Mouse (Mus musculus): ENCODE results near the gene St6galnac3. TPM values are rescaled to one million over a fixed set of nuclear protein-coding genes. Genes with fewer than 3 reads are reported as not detected.

Gene St6galnac3
- polyA plus RNA-seq, 1 experiment, result 8.4 TPM

DNA sequence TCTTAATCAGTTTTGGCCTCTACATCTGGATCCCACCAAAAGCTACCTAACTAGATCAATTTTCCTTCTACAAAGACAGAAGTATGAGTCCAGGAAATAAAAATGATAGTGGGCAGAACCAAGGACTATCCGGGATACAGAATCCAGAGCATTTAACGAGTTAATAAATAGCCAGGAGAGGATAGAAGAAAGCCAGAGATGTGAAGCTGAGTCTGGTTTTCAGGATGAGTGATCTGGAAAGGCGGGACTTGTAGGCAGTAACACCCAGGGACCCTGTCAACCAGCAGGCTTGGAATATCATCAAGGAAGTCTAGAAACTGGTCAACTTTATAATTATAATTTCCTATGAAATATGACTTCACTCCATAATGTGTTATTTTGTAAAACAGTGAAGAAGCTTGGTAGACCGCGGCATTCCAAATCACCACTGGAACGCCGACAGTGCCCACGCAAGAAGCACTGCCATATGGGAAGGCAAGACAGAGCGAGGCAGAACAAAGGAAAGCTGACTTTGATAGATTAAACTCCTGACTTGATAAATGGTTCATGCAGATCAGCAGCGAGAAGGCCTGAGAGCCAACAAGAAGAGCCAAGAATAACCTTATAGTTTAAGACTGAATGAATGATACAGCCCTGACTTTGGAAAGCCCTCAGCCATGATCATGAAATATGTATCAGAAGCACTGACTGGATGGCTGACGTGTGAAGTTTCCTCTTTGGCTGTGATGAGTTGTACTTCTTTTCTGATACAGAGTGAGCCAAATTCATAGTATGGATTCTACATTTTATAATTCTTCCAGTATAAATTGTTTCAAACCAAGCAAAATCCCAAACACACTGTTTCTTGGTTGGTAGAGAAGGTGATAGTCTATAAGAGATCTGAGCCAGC, 252.1 kb downstream of the St6galnac3 start:
- WGBS, result 82% methylated on average over 11 of the region's 11 CpGs
- Histone ChIP-seq H3K4me1 (ENCODE audit: control insufficient read depth, insufficient read depth, low read length) (no peaks in the 10 kb centered on the region), H3K4me3 (replicated peaks; ENCODE audit: extremely low read depth, low read depth, low read length) (no peak overlapping the region)
- no peak for DNase-seq
- TF ChIP-seq CTCF (IDR thresholded peaks at IDR 0.05; ENCODE audit: insufficient read depth, low read length) (no peak), POLR2A (IDR thresholded peaks at IDR 0.05; ENCODE audit: borderline replicate concordance, extremely low read depth, low read depth, low read length) (no peak)

DNA sequence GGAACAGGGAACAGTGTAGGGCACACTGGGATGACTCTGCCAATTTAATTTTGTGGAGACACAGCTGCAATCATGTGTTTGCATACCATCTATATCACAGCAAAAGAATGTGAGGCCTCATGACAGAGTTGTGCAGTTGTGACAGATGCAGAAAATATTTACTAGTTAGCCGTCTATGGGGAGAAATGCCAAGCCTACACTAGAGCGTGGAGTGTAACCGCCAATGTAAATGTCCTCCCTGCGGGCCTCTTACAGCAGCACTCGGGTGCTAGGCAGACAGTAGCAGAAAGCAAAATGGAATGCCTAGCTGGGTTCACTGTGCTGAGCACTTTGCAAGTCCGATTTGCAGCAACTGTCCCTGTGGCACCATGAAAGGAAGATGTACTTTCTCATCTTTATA, 261.1 kb downstream of the St6galnac3 start:
- no peaks in the 10 kb centered on the region for H3K4me1 ChIP-seq (ENCODE audit: control insufficient read depth, insufficient read depth, low read length)
- TF ChIP-seq CTCF (IDR thresholded peaks at IDR 0.05; ENCODE audit: insufficient read depth, low read length) (no peak), POLR2A (IDR thresholded peaks at IDR 0.05; ENCODE audit: borderline replicate concordance, extremely low read depth, low read depth, low read length) (no peak)
- H3K4me3 ChIP-seq (replicated peaks; ENCODE audit: extremely low read depth, low read depth, low read length), result no peak overlapping the region
- DNase-seq, result no peak
- WGBS, result 70% methylated on average over 6 of the region's 6 CpGs

DNA sequence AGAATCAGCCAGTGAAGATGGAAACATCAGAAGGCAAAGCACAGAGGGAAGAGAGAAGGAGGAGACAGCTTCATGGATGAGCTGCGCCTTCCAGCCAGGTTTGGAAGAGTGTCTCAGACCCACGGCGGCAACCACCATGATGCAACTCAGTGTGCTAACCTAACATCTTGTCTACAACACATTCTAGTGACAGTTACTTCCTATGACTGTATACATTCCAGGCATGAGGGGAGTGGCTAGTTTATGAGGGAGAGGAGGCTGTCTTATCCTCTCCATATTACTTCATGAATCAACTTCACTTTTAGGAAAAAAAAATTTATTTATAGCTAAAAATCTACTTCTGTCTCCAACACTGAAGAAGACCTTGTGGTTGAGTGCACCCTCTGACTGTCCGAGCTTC, 264.8 kb downstream of the St6galnac3 start:
- no peak for DNase-seq
- H3K4me3 ChIP-seq (replicated peaks; ENCODE audit: extremely low read depth, low read depth, low read length), result no peak overlapping the region
- peaks cover 5% of the 10 kb centered on the region; the same call in 1 of the 2 replicates for H3K4me1 ChIP-seq (ENCODE audit: control insufficient read depth, insufficient read depth, low read length)
- 87% methylated on average over 4 of the region's 4 CpGs for WGBS
- TF ChIP-seq POLR2A (IDR thresholded peaks at IDR 0.05; ENCODE audit: borderline replicate concordance, extremely low read depth, low read depth, low read length) (no peak), CTCF (IDR thresholded peaks at IDR 0.05; ENCODE audit: insufficient read depth, low read length) (no peak)

DNA sequence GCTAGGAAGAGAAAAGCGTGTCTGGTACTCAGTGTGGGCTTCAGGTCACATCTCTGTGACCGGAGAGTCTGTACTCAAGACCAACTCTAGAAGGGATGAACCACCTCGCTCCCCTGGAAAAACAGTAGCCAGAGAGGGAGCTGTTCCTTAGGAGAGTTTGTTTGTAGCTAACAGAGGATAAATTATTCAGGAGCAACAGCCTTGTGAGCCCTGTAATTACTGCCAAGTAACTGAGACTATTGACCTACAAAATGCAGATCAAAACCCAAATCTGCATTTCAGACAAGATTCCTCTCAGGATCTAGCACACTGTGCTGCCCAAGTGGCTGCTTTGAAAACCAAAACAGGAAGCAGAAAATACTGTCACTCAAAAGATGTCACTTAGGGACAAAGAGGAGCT, 266.4 kb downstream of the St6galnac3 start:
- peaks cover 5% of the 10 kb centered on the region; the same call in 1 of the 2 replicates for H3K4me1 ChIP-seq (ENCODE audit: control insufficient read depth, insufficient read depth, low read length)
- WGBS, result 91% methylated on average over 3 of the region's 3 CpGs
- DNase-seq, result no peak
- TF ChIP-seq CTCF (IDR thresholded peaks at IDR 0.05; ENCODE audit: insufficient read depth, low read length), result no peak
- TF ChIP-seq POLR2A (IDR thresholded peaks at IDR 0.05; ENCODE audit: borderline replicate concordance, extremely low read depth, low read depth, low read length), result no peak
- no peak overlapping the region for H3K4me3 ChIP-seq (replicated peaks; ENCODE audit: extremely low read depth, low read depth, low read length)

DNA sequence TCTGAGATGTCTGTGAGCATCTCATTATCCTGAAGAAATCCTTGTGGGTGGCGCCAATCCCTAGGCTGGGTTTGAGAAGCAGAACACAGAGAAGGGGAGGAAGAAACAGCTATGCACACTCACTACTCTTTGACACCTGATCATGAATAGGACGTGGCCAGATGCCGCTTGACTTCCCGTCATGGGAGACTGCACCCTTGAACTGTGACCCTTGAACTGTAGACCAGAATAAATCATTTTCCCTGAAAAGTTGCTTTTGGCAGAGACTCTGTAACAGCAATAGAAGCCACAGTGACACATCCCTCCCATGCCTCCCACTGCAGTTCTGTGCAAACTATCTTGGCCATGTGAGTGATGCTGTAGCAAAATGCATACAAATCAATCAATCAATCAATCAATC, 267.3 kb downstream of the St6galnac3 start:
- no peak overlapping the region for H3K4me3 ChIP-seq (replicated peaks; ENCODE audit: extremely low read depth, low read depth, low read length)
- no peak for DNase-seq
- peaks cover 5% of the 10 kb centered on the region; the same call in 1 of the 2 replicates for H3K4me1 ChIP-seq (ENCODE audit: control insufficient read depth, insufficient read depth, low read length)
- TF ChIP-seq POLR2A (IDR thresholded peaks at IDR 0.05; ENCODE audit: borderline replicate concordance, extremely low read depth, low read depth, low read length) (no peak), CTCF (IDR thresholded peaks at IDR 0.05; ENCODE audit: insufficient read depth, low read length) (no peak)
- 88% methylated on average over 4 of the region's 4 CpGs for WGBS

DNA sequence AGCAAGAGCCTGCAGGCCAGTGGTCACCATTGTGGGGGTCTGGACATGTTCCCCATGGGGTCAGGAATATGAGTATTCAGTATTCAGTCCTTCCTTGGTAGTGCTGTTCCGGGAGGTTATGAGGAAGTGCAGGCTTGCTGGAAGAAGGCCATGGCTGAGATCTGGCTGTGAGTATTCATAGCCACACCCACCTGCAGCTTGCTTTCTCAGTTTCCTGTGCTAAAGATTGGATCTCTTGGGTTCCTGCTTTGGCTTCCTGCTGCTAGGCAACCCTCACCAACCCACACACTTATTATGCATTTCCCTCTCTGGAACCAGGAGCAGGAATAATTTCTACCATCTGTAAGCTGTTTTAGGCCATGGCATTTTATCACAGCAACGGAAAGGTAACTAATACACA, 267.8 kb downstream of the St6galnac3 start:
- DNase-seq, result no peak
- WGBS, result 49% methylated on average over 2 of the region's 2 CpGs
- Histone ChIP-seq H3K4me1 (ENCODE audit: control insufficient read depth, insufficient read depth, low read length) (peaks cover 5% of the 10 kb centered on the region; the same call in 1 of the 2 replicates), H3K4me3 (replicated peaks; ENCODE audit: extremely low read depth, low read depth, low read length) (no peak overlapping the region)
- TF ChIP-seq CTCF (IDR thresholded peaks at IDR 0.05; ENCODE audit: insufficient read depth, low read length), result no peak
- no peak for TF ChIP-seq POLR2A (IDR thresholded peaks at IDR 0.05; ENCODE audit: borderline replicate concordance, extremely low read depth, low read depth, low read length)

DNA sequence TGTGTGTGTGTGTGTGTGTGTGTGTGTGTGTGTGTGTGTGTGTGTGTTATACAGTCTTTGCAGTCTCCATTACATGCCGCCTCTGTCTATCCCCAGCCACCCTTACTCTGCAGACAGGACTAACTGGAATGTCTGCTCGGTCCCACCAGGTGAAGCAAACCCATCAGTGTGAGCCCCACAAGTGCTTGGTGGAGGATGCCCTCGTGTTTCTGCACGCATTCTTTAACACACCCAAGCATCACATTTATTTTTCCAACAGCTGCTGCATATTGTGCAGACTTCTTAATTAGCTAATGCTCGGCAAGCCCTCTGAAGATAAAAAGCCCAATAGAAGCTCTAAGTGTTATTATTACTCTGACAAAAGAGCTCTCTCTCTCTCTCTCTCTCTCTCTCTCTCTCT, 268.7 kb downstream of the St6galnac3 start:
- Histone ChIP-seq H3K4me3 (replicated peaks; ENCODE audit: extremely low read depth, low read depth, low read length) (no peak overlapping the region), H3K4me1 (ENCODE audit: control insufficient read depth, insufficient read depth, low read length) (peaks cover 5% of the 10 kb centered on the region; the same call in 1 of the 2 replicates)
- WGBS, result 80% methylated on average over 5 of the region's 5 CpGs
- TF ChIP-seq POLR2A (IDR thresholded peaks at IDR 0.05; ENCODE audit: borderline replicate concordance, extremely low read depth, low read depth, low read length) (no peak), CTCF (IDR thresholded peaks at IDR 0.05; ENCODE audit: insufficient read depth, low read length) (no peak)
- DNase-seq, result no peak

DNA sequence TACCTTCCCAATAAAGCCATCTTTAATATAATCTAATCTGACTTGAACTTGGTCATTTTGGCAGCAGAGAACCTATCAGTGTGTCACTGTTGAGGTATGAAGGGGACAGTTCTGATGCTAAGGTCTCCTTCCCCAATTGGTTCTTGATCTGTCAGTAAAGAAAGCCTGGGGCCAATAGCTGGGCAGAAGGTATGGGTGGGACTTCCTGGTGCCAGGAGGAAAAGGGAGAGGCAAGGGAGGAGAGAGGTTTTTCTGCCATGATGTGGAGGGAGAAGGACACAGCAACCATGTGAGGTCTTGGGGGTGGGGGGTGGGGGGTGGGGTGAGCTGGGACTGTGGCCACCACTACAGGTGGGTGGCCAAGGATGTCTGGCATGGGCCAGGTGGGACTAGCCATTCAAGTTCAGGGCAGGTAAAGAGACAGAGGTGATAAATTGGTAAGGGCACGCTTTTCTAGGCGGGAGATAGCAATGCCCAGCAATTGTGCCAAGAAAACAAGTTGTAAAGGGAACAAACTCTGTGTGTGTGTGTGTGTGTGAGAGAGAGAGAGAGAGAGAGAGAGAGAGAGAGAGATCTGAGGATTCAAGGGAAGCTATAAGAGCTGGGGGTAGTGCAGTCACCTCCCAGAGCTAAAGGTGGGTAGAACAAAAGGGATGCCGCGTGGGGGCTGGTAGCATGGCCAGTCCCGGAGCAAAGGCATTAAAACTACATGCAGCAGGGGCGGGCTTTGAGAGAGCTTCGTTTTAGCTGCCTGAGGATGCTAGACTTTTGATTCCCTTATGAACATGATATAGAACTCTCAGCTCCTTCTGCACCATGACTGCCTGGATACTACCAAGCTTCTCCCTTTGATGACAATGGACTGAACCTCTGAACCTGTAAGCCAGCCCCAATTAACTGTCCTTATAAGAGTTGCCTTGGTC, 271.6 kb downstream of the St6galnac3 start:
- TF ChIP-seq CTCF (IDR thresholded peaks at IDR 0.05; ENCODE audit: insufficient read depth, low read length) (no peak), POLR2A (IDR thresholded peaks at IDR 0.05; ENCODE audit: borderline replicate concordance, extremely low read depth, low read depth, low read length) (no peak)
- Histone ChIP-seq H3K4me1 (ENCODE audit: control insufficient read depth, insufficient read depth, low read length) (peaks cover 5% of the 10 kb centered on the region; the same call in 1 of the 2 replicates), H3K4me3 (replicated peaks; ENCODE audit: extremely low read depth, low read depth, low read length) (no peak overlapping the region)
- 90% methylated on average over 7 of the region's 7 CpGs for WGBS
- no peak for DNase-seq

DNA sequence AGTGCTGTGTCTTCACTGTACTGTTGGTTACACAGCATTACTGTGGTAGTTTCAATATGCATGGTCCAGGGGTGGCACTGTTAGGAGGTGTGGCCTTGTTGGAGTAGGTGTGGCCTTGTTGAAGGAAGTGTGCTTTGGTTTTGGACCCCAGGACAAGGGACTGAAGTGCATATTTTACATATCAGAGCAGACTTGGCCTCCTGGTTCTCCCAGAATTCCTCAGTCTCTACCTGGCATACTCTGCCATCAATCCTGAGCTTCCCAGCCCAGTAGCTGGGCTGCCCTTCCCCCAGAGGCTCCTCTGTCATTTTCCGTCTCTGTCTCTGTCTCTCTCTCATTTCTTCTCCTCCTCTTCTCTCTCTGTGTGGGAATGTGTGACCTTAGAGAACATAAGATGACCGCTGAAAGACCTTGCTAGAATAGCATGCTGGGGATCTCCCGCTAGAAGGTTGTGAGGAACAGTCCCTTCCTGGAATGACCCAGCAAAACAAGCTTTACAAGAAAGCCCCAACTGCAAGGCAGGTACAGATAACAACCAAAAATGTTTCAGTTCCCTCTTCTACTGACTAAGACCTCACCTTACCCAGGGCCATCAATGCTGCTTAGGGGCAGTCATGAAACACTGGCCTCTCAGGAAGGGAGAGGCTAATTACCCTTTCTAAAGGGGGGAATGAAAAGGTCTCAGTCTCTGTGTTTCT, 272.5 kb downstream of the St6galnac3 start:
- no peak overlapping the region for H3K4me3 ChIP-seq (replicated peaks; ENCODE audit: extremely low read depth, low read depth, low read length)
- peaks cover 5% of the 10 kb centered on the region; the same call in 1 of the 2 replicates for H3K4me1 ChIP-seq (ENCODE audit: control insufficient read depth, insufficient read depth, low read length)
- no peak for DNase-seq
- 92% methylated on average over 3 of the region's 3 CpGs for WGBS
- TF ChIP-seq CTCF (IDR thresholded peaks at IDR 0.05; ENCODE audit: insufficient read depth, low read length) (no peak), POLR2A (IDR thresholded peaks at IDR 0.05; ENCODE audit: borderline replicate concordance, extremely low read depth, low read depth, low read length) (no peak)

All from lung, adult 2 months (tissue).